Mouse (Mus musculus) ES-E14 (cell line): ENCODE measurements at regions not wholly inside any gene's neighbourhood (a gene's known extent, or its start where the extent isn't known, plus 50 kb on each side); places are given as distances from the start of the nearest gene placed in this dataset.

Source experiments
- DNase-seq: peaks from one replicate; pipeline ENCODE4 v3.0.0-alpha.2; 2013; ENCODE audit warnings: low read depth, low spot score
- H3K27ac ChIP-seq: 2 replicates; pipeline ENCODE4 v1.5.1; 2012; ENCODE audit warnings: low read depth, mild to moderate bottlenecking, low read length, moderate library complexity, mixed read lengths; ENCODE audit not compliant: poor library complexity, insufficient read depth, severe bottlenecking
- H3K36me3 ChIP-seq: 2 replicates; pipeline ENCODE4 v1.6.1; 2012; ENCODE audit warnings: mild to moderate bottlenecking, low read length, moderate library complexity, mixed read lengths; ENCODE audit not compliant: control insufficient read depth, poor library complexity, insufficient read depth, severe bottlenecking
- H3K4me1 ChIP-seq, 2 experiments: fragments of 150-350 bp in 1 of 2; sonication (generic) in 1 of 2; 2 replicates each; pipeline ENCODE4 v1.6.1; 2012; ENCODE audit warnings: low read length in 2 of 2, mild to moderate bottlenecking in 1 of 2, mixed read lengths in 1 of 2; ENCODE audit not compliant: control insufficient read depth in 2 of 2, insufficient read depth in 2 of 2, poor library complexity in 1 of 2
- H3K4me3 ChIP-seq, 2 experiments: fragments of 150-350 bp in 1 of 2; sonication (generic) in 1 of 2; 2 replicates each; pipeline ENCODE4 v1.5.1; 2012; ENCODE audit warnings: low read length in 2 of 2, low read depth in 1 of 2, mild to moderate bottlenecking in 1 of 2, mixed read lengths in 1 of 2; ENCODE audit not compliant: insufficient read depth in 1 of 2, poor library complexity in 1 of 2, severe bottlenecking in 1 of 2
- H3K9ac ChIP-seq: 2 replicates; pipeline ENCODE4 v1.6.1; 2012; ENCODE audit warnings: low read depth, mild to moderate bottlenecking, low read length, mixed read lengths; ENCODE audit not compliant: poor library complexity, insufficient read depth, severe bottlenecking
- H3K9me3 ChIP-seq: fragments of 150-350 bp; sonication (generic); 2 replicates; pipeline ENCODE4 v1.6.1; 2012; ENCODE audit warnings: low read depth, mild to moderate bottlenecking, low read length; ENCODE audit not compliant: control insufficient read depth, insufficient read depth
- CHD2 ChIP-seq: IDR thresholded peaks from 2 replicates; pipeline ENCODE4 v1.6.1; 2014; ENCODE audit warnings: mild to moderate bottlenecking, low read depth, low read length, inconsistent platforms
- HCFC1 ChIP-seq: IDR thresholded peaks from 2 replicates; pipeline ENCODE4 v1.6.1; 2012; ENCODE audit warnings: low read length, inconsistent platforms, borderline replicate concordance; ENCODE audit not compliant: insufficient read depth
- MAFK ChIP-seq: IDR thresholded peaks from 2 replicates; pipeline ENCODE4 v1.6.1; 2014; ENCODE audit warnings: mild to moderate bottlenecking, low read depth, low read length, inconsistent platforms; ENCODE audit not compliant: insufficient read depth
- ZC3H11A ChIP-seq: IDR thresholded peaks from 2 replicates; pipeline ENCODE4 v1.6.1; 2012; ENCODE audit warnings: low read depth, mild to moderate bottlenecking, inconsistent platforms, low read length, borderline replicate concordance
- ZNF384 ChIP-seq: IDR thresholded peaks from 2 replicates; pipeline ENCODE4 v1.6.1; 2012; ENCODE audit warnings: low read depth, low read length, inconsistent platforms
- in situ Hi-C, 2 experiments: fragments of 600-800 bp; cut with MboI; formaldehyde crosslinking; loops; one replicate each; pipeline ENCODE4 v1.15.1; 2025; ENCODE audit warnings: low sequenced_read_pairs in 2 of 2, inconsistent platforms in 1 of 2; ENCODE audit not compliant: unreplicated experiment in 2 of 2

GRCm38 (mm10) chr9:115524161-115524560 is 213.9 kb upstream of the Stt3b start:
- in situ Hi-C loops: no loop called here
- DNase-seq: no peak
- H3K4me3 ChIP-seq: no peak overlapping the region
- H3K27ac ChIP-seq: no peak overlapping the region
- no peaks in the 10 kb centered on the region for H3K9me3 ChIP-seq
- no peak overlapping the region for H3K9ac ChIP-seq
- peaks cover 0 to 2% of the 10 kb centered on the region in 2 experiments; a peak in 1 of 4 replicates for H3K4me1 ChIP-seq
- TF ChIP-seq HCFC1: no peak
- no peak for TF ChIP-seq ZC3H11A
- TF ChIP-seq CHD2: no peak
- no peak for TF ChIP-seq ZNF384
- TF ChIP-seq MAFK: no peak
- no peaks in the 10 kb centered on the region for H3K36me3 ChIP-seq

DNA sequence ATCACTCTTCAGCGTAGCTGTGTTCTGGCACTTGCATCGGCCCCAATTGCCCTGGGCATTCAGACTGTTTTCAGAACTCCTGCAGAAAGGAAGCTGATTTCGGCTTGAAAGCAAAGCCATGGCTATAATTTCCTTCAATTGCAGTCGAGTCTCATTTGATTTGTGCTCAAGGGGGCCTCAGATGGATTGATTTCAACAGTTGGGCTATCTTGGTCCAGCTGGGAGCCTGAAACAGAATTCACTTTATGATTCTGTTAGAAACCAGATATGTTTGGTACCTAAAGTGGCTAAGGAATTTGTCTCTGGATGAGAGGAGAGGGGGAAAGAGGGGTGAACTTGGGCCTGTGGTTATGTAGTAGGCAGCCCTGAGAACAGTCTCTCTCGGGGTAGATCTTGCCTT is 214.4 kb upstream of the Stt3b start:
- H3K4me1 ChIP-seq: peaks cover 0 to 2% of the 10 kb centered on the region in 2 experiments; a peak in 1 of 4 replicates
- H3K27ac ChIP-seq: no peak overlapping the region
- H3K4me3 ChIP-seq: no peak overlapping the region
- H3K9me3 ChIP-seq: no peaks in the 10 kb centered on the region
- in situ Hi-C loops: no loop called here
- DNase-seq: no peak
- TF ChIP-seq CHD2 (no peak), ZC3H11A (no peak), HCFC1 (no peak), MAFK (no peak), ZNF384 (no peak)
- no peak overlapping the region for H3K9ac ChIP-seq
- no peaks in the 10 kb centered on the region for H3K36me3 ChIP-seq

GRCm38 (mm10) chr9:115526322-115526721 is 216.1 kb upstream of the Stt3b start:
- no peak overlapping the region for H3K27ac ChIP-seq
- DNase-seq: no peak
- no peak overlapping the region for H3K4me3 ChIP-seq
- H3K9me3 ChIP-seq: no peaks in the 10 kb centered on the region
- H3K9ac ChIP-seq: no peak overlapping the region
- no peak for TF ChIP-seq ZNF384
- no peak for TF ChIP-seq HCFC1
- no peak for TF ChIP-seq CHD2
- H3K4me1 ChIP-seq: peaks cover 0 to 2% of the 10 kb centered on the region in 2 experiments; a peak in 1 of 4 replicates
- no peaks in the 10 kb centered on the region for H3K36me3 ChIP-seq
- in situ Hi-C loops: no loop called here

DNA sequence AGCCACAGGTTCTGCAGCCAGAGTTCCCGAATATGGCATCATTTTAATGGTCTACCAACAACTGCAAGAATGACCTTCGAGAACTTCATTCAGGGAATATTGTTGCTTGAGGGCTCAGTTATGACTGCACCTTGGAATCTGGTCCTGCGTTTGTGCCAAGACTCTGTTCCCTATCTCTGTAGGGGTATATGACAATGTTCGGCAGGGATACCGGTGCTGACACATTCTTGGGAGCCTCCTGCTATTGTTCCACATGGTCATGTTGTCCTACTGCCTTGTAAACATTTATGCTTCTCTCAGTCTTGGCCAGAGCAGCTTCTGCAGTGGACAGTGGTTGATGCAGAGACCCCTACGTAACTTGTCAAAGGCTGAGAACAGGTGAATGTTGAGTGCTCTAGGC is 216.8 kb upstream of the Stt3b start:
- Histone ChIP-seq H3K9ac (no peak overlapping the region), H3K36me3 (no peaks in the 10 kb centered on the region), H3K4me3 (no peak overlapping the region), H3K27ac (no peak overlapping the region), H3K9me3 (no peaks in the 10 kb centered on the region), H3K4me1 (peaks cover 0 to 2% of the 10 kb centered on the region in 2 experiments; a peak in 1 of 4 replicates)
- TF ChIP-seq HCFC1 (no peak), ZC3H11A (no peak), CHD2 (no peak), ZNF384 (no peak), MAFK (no peak)
- no peak for DNase-seq
- in situ Hi-C loops: no loop called here

DNA sequence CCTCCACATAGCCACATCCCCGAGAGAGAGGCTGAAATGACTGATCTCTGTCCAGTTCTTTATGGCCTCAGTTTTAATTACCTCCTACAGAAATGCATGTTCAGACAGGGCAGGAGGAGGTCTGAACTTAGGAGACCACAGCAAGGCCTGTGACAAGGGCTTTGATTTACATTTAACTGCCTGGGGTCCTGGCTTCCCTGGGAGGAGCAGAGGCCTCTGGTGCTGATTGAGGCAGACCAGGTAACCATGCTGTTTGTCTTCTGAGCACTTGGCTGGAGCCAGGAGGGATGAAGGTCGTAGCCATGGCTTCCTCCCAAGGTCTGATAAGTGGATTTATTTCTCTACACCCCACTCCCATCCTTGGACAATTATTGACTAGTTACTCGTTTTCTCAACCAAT is 224.0 kb upstream of the Stt3b start:
- TF ChIP-seq MAFK (no peak), ZNF384 (no peak), ZC3H11A (no peak), HCFC1 (no peak), CHD2 (no peak)
- no peaks in the 10 kb centered on the region for H3K36me3 ChIP-seq
- DNase-seq: no peak
- H3K4me3 ChIP-seq: no peak overlapping the region
- in situ Hi-C loops: no loop called here
- H3K9me3 ChIP-seq: no peaks in the 10 kb centered on the region
- H3K27ac ChIP-seq: no peak overlapping the region
- no peaks in the 10 kb centered on the region for H3K4me1 ChIP-seq
- H3K9ac ChIP-seq: no peak overlapping the region
